Mouse (Mus musculus) CH12.LX (cell line): ENCODE measurements at regions not wholly inside any gene's neighbourhood (a gene's known extent, or its start where the extent isn't known, plus 50 kb on each side); places are given as distances from the start of the nearest gene placed in this dataset.
A peak's percentile ranks its signal among the peaks of the same experiment; 100 is the strongest.

Experiments used
- DNase-seq: peaks from one replicate; pipeline ENCODE4 v3.0.0-alpha.2; 2013; ENCODE audit errors: extremely low read depth
- H3K27ac ChIP-seq: 2 replicates; pipeline ENCODE4 v1.5.1; 2012; ENCODE audit warnings: low read depth, mild to moderate bottlenecking, control low read depth, moderate library complexity; ENCODE audit not compliant: insufficient read depth
- H3K27me3 ChIP-seq: replicated peaks from 2 replicates; pipeline ENCODE3; 2012; ENCODE audit warnings: inconsistent platforms
- H3K36me3 ChIP-seq, 2 experiments: replicated peaks in 1 of 2; 2 replicates each; pipeline versions ENCODE3 to v1.6.1; 2012; ENCODE audit warnings: inconsistent platforms in 1 of 2, low read length in 1 of 2, mild to moderate bottlenecking in 1 of 2, mixed read lengths in 1 of 2, moderate library complexity in 1 of 2; ENCODE audit not compliant: control insufficient read depth in 1 of 2, insufficient read depth in 1 of 2
- H3K4me1 ChIP-seq, 2 experiments: 2 replicates each; pipeline ENCODE4 v1.6.1; 2012; ENCODE audit warnings: inconsistent platforms in 1 of 2, moderate library complexity in 1 of 2; ENCODE audit not compliant: insufficient read depth in 2 of 2, control insufficient read depth in 1 of 2
- H3K4me2 ChIP-seq: 2 replicates; pipeline ENCODE4 v1.6.1; 2012; ENCODE audit warnings: low read depth, mild to moderate bottlenecking, control low read depth; ENCODE audit not compliant: poor library complexity, insufficient read depth, severe bottlenecking
- H3K4me3 ChIP-seq, 3 experiments: fragments of 150-350 bp in 1 of 3; sonication (generic) in 1 of 3; replicated peaks in 1 of 3; 2 replicates each; pipeline versions ENCODE3 to v1.5.1; 2011 to 2012; ENCODE audit warnings: low read depth in 2 of 3, low read length in 2 of 3, mild to moderate bottlenecking in 2 of 3, moderate library complexity in 2 of 3, control low read depth in 1 of 3, improper control_type of control experiment in 1 of 3, inconsistent platforms in 1 of 3, mixed read lengths in 1 of 3; ENCODE audit not compliant: poor library complexity in 1 of 3
- H3K79me2 ChIP-seq: replicated peaks from 2 replicates; pipeline ENCODE4 v1.6.1; 2012; ENCODE audit warnings: mild to moderate bottlenecking, moderate library complexity; ENCODE audit not compliant: control insufficient read depth, poor library complexity, insufficient read depth, severe bottlenecking; ENCODE audit errors: extremely low read depth
- H3K9ac ChIP-seq: 2 replicates; pipeline ENCODE4 v1.6.1; 2012; ENCODE audit warnings: low read depth, mild to moderate bottlenecking, control low read depth, moderate library complexity; ENCODE audit not compliant: insufficient read depth
- H3K9me3 ChIP-seq: replicated peaks from 2 replicates; pipeline ENCODE3; 2012; ENCODE audit warnings: low read length, inconsistent platforms, mixed read lengths
- BHLHE40 ChIP-seq: IDR thresholded peaks from 2 replicates; pipeline ENCODE4 v1.6.1; 2011; ENCODE audit warnings: mild to moderate bottlenecking, low read depth, low read length, improper control_type of control experiment
- CHD1 ChIP-seq: IDR thresholded peaks from 2 replicates; pipeline ENCODE4 v1.6.1; 2012; ENCODE audit warnings: low read depth, low read length, improper control_type of control experiment, inconsistent platforms
- CHD2 ChIP-seq: IDR thresholded peaks from 2 replicates; pipeline ENCODE4 v1.6.1; 2011; ENCODE audit warnings: low read length, improper control_type of control experiment
- CTCF ChIP-seq, 2 experiments: IDR thresholded peaks in 1 of 2; conservative IDR thresholded peaks in 1 of 2; 2 replicates each; pipeline ENCODE4 v1.5.1; 2011 to 2012; ENCODE audit warnings: low read depth in 2 of 2, low read length in 2 of 2, improper control_type of control experiment in 1 of 2, inconsistent platforms in 1 of 2, mild to moderate bottlenecking in 1 of 2, moderate library complexity in 1 of 2
- ETS1 ChIP-seq: conservative IDR thresholded peaks from 2 replicates; pipeline ENCODE4 v1.6.1; 2012; ENCODE audit warnings: low read depth, mild to moderate bottlenecking, inconsistent platforms, low read length, improper control_type of control experiment, moderate library complexity
- JUN ChIP-seq: IDR thresholded peaks from 2 replicates; pipeline ENCODE4 v1.6.1; 2011; ENCODE audit warnings: low read depth, mild to moderate bottlenecking, low read length, improper control_type of control experiment, moderate library complexity; ENCODE audit not compliant: insufficient read depth
- MAFK ChIP-seq: IDR thresholded peaks from 2 replicates; pipeline ENCODE4 v1.6.1; 2011; ENCODE audit warnings: low read length, improper control_type of control experiment; ENCODE audit not compliant: insufficient replicate concordance
- MAX ChIP-seq: IDR thresholded peaks from 2 replicates; pipeline ENCODE4 v1.6.1; 2011; ENCODE audit warnings: low read length, improper control_type of control experiment
- MXI1 ChIP-seq: IDR thresholded peaks from 2 replicates; pipeline ENCODE4 v1.6.1; 2011; ENCODE audit warnings: mild to moderate bottlenecking, low read depth, low read length, improper control_type of control experiment
- PAX5 ChIP-seq: IDR thresholded peaks from 2 replicates; pipeline ENCODE4 v1.6.1; 2012; ENCODE audit warnings: low read length, inconsistent platforms, mixed read lengths
- POLR2A ChIP-seq: IDR thresholded peaks from 2 replicates; pipeline ENCODE4 v1.6.1; 2011; ENCODE audit warnings: low read depth, mild to moderate bottlenecking, improper control_type of control experiment, low read length
- POLR2AphosphoS2 ChIP-seq: IDR thresholded peaks from 2 replicates; pipeline ENCODE4 v1.6.1; 2011; ENCODE audit warnings: low read depth, low read length, improper control_type of control experiment
- RAD21 ChIP-seq: IDR thresholded peaks from 2 replicates; pipeline ENCODE4 v1.6.1; 2011; ENCODE audit warnings: low read depth, mild to moderate bottlenecking, low read length, improper control_type of control experiment, moderate library complexity
- RCOR1 ChIP-seq: conservative IDR thresholded peaks from 2 replicates; pipeline ENCODE4 v1.6.1; 2012; ENCODE audit warnings: low read depth, mild to moderate bottlenecking, inconsistent platforms, low read length, improper control_type of control experiment
- TCF12 ChIP-seq: IDR thresholded peaks from 2 replicates; pipeline ENCODE4 v1.6.1; 2014; ENCODE audit warnings: low read depth, mild to moderate bottlenecking, inconsistent platforms, low read length, improper control_type of control experiment
- UBTF ChIP-seq: IDR thresholded peaks from 2 replicates; pipeline ENCODE4 v1.6.1; 2012; ENCODE audit warnings: low read depth, mild to moderate bottlenecking, inconsistent platforms, low read length, improper control_type of control experiment, moderate library complexity
- ZC3H11A ChIP-seq: IDR thresholded peaks from 2 replicates; pipeline ENCODE4 v1.6.1; 2012; ENCODE audit warnings: low read depth, mild to moderate bottlenecking, inconsistent platforms, low read length, improper control_type of control experiment
- ZKSCAN1 ChIP-seq: IDR thresholded peaks from 2 replicates; pipeline ENCODE4 v1.6.1; 2012; ENCODE audit warnings: low read depth, inconsistent platforms, low read length, improper control_type of control experiment, borderline replicate concordance
- ZMIZ1 ChIP-seq: IDR thresholded peaks from 2 replicates; pipeline ENCODE4 v1.6.1; 2012; ENCODE audit warnings: low read depth, mild to moderate bottlenecking, inconsistent platforms, low read length, improper control_type of control experiment
- ZNF384 ChIP-seq: IDR thresholded peaks from 2 replicates; pipeline ENCODE4 v1.6.1; 2012; ENCODE audit warnings: low read depth, low read length, improper control_type of control experiment, inconsistent platforms
- dilution Hi-C: fragments of 300-500 bp; cut with MboI; formaldehyde crosslinking; loops from 2 replicates; pipeline ENCODE4 v1.14.3; 2020; ENCODE audit warnings: low sequenced_read_pairs; ENCODE audit not compliant: extremely low pct_unique_long_range_greater_than_20kb, extremely low pct_ligation_motif_present
- in situ Hi-C: fragments of 300-500 bp; cut with MboI; formaldehyde crosslinking; loops from 3 replicates; pipeline ENCODE4 v1.14.3; 2019; ENCODE audit warnings: low sequenced_read_pairs, low pct_ligation_motif_present, low pct_unique_long_range_greater_than_20kb, mixed read lengths

DNA sequence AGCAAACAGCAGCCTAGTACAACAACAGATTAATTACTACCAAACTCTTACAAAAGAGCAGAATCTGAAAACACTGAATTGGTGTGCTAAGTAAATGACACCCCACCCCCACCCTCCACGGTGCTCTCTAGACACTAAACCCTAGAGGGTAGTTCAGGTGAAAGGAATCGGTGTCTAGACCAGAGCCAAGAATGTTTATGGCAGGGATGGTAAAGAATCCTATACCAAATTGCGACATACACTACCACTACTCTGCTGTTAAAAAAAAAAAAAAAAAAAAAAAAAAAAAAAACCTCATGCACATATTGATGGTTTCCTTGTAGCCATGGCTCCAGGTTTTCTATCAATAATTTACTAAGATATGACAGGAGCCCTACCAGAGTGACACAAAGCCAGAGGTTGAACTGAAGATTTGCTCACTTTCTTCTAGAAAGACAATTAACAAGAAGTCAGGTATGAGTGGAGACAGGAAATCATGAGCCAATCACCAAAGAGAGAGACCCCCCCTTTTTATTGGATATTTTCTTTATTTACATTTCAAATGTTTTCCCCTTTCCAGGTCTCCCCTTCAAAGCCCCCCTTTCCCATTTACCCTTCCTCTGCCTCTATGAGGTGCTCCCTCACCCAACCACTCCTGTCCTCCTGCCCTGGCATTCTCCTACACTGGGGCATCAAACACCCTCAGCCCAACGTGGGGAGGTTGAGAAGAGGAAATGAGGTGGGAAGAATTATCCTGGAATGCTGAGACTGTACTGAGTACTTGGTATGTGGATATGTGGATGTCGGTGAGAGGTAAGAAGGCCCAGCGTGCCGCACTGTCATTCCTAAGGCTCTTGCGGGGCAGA is 87.6 kb upstream of the Cerkl start:
- dilution Hi-C loops: no loop called here
- no peaks in the 10 kb centered on the region for H3K36me3 ChIP-seq
- no peak for DNase-seq

DNA sequence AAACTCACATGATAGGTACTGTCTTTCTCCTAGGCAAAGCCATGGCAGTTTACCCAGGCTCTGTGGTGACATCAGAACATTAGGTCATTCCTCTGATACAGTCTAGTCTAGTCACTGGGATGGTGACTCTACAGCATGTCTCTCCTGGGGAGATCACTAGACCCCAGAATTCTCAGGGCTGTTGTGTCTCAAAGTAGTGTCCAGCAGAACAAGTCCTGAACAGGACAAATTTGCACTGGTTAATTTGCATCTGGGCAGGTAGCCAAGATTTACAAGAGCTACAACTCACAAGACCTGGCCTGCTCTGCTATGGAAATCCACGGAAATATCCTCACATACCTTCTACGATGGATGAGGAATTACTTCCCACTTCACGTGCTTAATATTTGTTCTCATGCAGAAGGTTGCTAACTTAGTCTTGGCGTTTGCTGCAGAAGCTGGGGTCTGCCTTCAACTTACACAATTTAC is 88.2 kb upstream of the Cerkl start:
- Histone ChIP-seq H3K27me3 (no peaks in the 10 kb centered on the region), H3K4me3 (no peak overlapping the region), H3K79me2 (no peaks in the 10 kb centered on the region), H3K4me2 (no peak overlapping the region), H3K4me1 (no peaks in the 10 kb centered on the region), H3K9ac (no peak overlapping the region), H3K9me3 (no peaks in the 10 kb centered on the region), H3K36me3 (no peaks in the 10 kb centered on the region), H3K27ac (no peak overlapping the region)
- in situ Hi-C loops (no loop called here), dilution Hi-C loops (no loop called here)
- no peak for DNase-seq
- TF ChIP-seq CTCF (conservative IDR thresholded peaks at IDR 0.05 in 1 of 2, IDR thresholded peaks at IDR 0.05 in 1 of 2; ENCODE audit: low read depth in 2 of 2, low read length in 2 of 2) (no peak), ZC3H11A (no peak), MXI1 (no peak), ZKSCAN1 (no peak), MAX (no peak), ETS1 (no peak)

More for the DNA sequence above, 87.6 kb upstream of the Cerkl start:
- H3K79me2 ChIP-seq: no peaks in the 10 kb centered on the region
- H3K4me1 ChIP-seq: no peaks in the 10 kb centered on the region
- H3K27ac ChIP-seq: no peak overlapping the region
- peak; percentile 49 for TF ChIP-seq ZNF384
- TF ChIP-seq PAX5: no peak
- no peak overlapping the region for H3K4me3 ChIP-seq
- no peaks in the 10 kb centered on the region for H3K9me3 ChIP-seq
- no peaks in the 10 kb centered on the region for H3K27me3 ChIP-seq
- no peak overlapping the region for H3K4me2 ChIP-seq
- no peak overlapping the region for H3K9ac ChIP-seq
- in situ Hi-C loops: no loop called here

DNA sequence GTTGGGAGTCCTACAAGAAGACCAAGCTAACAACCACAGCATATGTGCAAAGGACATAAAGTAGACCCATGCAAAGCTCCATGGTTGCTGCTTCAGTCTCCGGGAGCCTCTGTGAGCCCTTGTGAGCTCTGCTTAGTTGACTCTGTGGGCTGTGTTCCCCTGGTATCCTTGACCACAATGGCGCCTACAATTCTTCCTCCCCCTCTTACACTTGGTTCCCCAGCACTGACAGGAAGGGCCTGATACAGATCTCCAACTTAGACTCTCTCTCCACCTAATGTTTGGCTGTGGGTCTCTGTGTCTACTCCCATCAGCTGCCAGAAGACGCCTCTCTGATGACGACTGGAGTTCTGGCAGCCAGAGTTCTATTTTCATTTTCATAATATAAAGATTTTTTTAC is 88.9 kb upstream of the Itprid2 start:
- no peaks in the 10 kb centered on the region for H3K79me2 ChIP-seq
- DNase-seq: no peak
- H3K9me3 ChIP-seq: no peaks in the 10 kb centered on the region
- TF ChIP-seq CHD2 (no peak), RAD21 (no peak), TCF12 (no peak), BHLHE40 (no peak), MAFK (no peak), UBTF (no peak), MAX (no peak), ETS1 (no peak), JUN (no peak), POLR2AphosphoS2 (no peak), CHD1 (no peak), RCOR1 (no peak), POLR2A (no peak), ZMIZ1 (no peak)
- H3K9ac ChIP-seq: no peak overlapping the region
- dilution Hi-C loops: no loop called here
- H3K27me3 ChIP-seq: no peaks in the 10 kb centered on the region
- in situ Hi-C loops: no loop called here
- no peaks in the 10 kb centered on the region for H3K4me1 ChIP-seq
- H3K27ac ChIP-seq: no peak overlapping the region
- H3K4me2 ChIP-seq: no peak overlapping the region
- H3K36me3 ChIP-seq: no peaks in the 10 kb centered on the region
- H3K4me3 ChIP-seq: no peak overlapping the region
